Mouse (Mus musculus) T-cell, adult 66 days (primary cell): ENCODE measurements around the gene Stmnd1. TPM values are rescaled to one million over a fixed set of nuclear protein-coding genes. Genes with fewer than 3 reads are reported as not detected.

Experiments used
- total RNA-seq, 2 experiments: library from RNA; stranded (reverse); gene quantifications; 3 replicates in 1 of 2; 4 replicates in 1 of 2; pipeline ENCODE4 v1.2.4; 2023

Gene Stmnd1
- not detected for total RNA-seq

GRCm38 (mm10) chr13:46273453-46274110 lies at the start of gene Stmnd1:
Stmnd1 (plus strand) TSS chr13:46273721.

Other genes starting within 250 kb of the Stmnd1 start
- gene Rbm24, start 144.7 kb downstream of the Stmnd1 start, total RNA-seq = under 1 TPM; 0.56 to 0.73 TPM
- 1 to 10 TPM; 4.5 to 5.1 TPM for gene Cap2, start 228.1 kb downstream of the Stmnd1 start, total RNA-seq